Mouse (Mus musculus): ENCODE results near the gene Hoxb5. TPM values are rescaled to one million over a fixed set of nuclear protein-coding genes. Genes with fewer than 3 reads are reported as not detected.

The Hoxb5 gene
- total RNA-seq, 2 experiments from 2014 or later = not detected

GRCm38 (mm10) chr11:96275896-96276295, 27.2 kb upstream of the Hoxb5 start:
- TF ChIP-seq CTCF (IDR thresholded peaks at IDR 0.05) = no peak
- intact Hi-C loops (cut with DNase I) = loop anchor here (5.0 kb wide), 3 partner anchors 261 to 501 kb away; partner anchors contain the start of gene Snx11

GRCm38 (mm10) chr11:96277151-96278044, 25.7 kb upstream of the Hoxb5 start:
- DNase-seq (ENCODE audit: extremely low spot score in 1 of 2, low spot score in 2 of 2) = no peak
- intact Hi-C loops (cut with DNase I) = loop anchor here (1.0 to 5.0 kb wide), 7 partner anchors 260 to 585 kb away; partner anchors contain the start of gene Snx11
- Histone ChIP-seq H3K27ac (no peak overlapping the region), H3K4me3 (no peak overlapping the region)
- TF ChIP-seq CTCF (IDR thresholded peaks at IDR 0.05) = no peak

More at GRCm38 (mm10) chr11:96275896-96276295, 27.2 kb upstream of the Hoxb5 start:
- no peak for DNase-seq (ENCODE audit: extremely low spot score in 1 of 2, low spot score in 2 of 2)
- Histone ChIP-seq H3K4me3 (no peak overlapping the region), H3K27ac (no peak overlapping the region)

- no peak for TF ChIP-seq CTCF (IDR thresholded peaks at IDR 0.05)
- H3K27ac ChIP-seq = no peak overlapping the region
- intact Hi-C loops (cut with DNase I) = loop anchor here (1.0 to 5.0 kb wide), 7 partner anchors 259 to 584 kb away; partner anchors contain the start of gene Snx11
- no peak for DNase-seq (ENCODE audit: extremely low spot score in 1 of 2, low spot score in 2 of 2)
- H3K4me3 ChIP-seq = no peak overlapping the region
Observed at GRCm38 (mm10) chr11:96278324-96278723, 24.8 kb upstream of the Hoxb5 start.

GRCm38 (mm10) chr11:96278773-96279172, 24.4 kb upstream of the Hoxb5 start:
- no peak overlapping the region for H3K4me3 ChIP-seq
- intact Hi-C loops (cut with DNase I) = loop anchor here (1.0 to 5.0 kb wide), 7 partner anchors 259 to 584 kb away; partner anchors contain the start of gene Snx11
- TF ChIP-seq CTCF (IDR thresholded peaks at IDR 0.05) = peak; percentile 87
- H3K27ac ChIP-seq = no peak overlapping the region
- DNase-seq (ENCODE audit: extremely low spot score in 1 of 2, low spot score in 2 of 2) = peak; percentile 85 to 88

- intact Hi-C loops (cut with DNase I) = loop anchor here (2.0 to 5.0 kb wide), 5 partner anchors 258 to 498 kb away; partner anchors contain the start of gene Snx11
- no peak for TF ChIP-seq CTCF (IDR thresholded peaks at IDR 0.05)
- H3K27ac ChIP-seq = no peak overlapping the region
- no peak overlapping the region for H3K4me3 ChIP-seq
- DNase-seq (ENCODE audit: extremely low spot score in 1 of 2, low spot score in 2 of 2) = no peak
Observed at GRCm38 (mm10) chr11:96279421-96280233, 23.5 kb upstream of the Hoxb5 start.

- intact Hi-C loops (cut with DNase I) = no loop called here
- TF ChIP-seq CTCF (IDR thresholded peaks at IDR 0.05) = no peak
- Histone ChIP-seq H3K27ac (no peak overlapping the region), H3K4me3 (no peak overlapping the region)
- DNase-seq (ENCODE audit: extremely low spot score in 1 of 2, low spot score in 2 of 2) = no peak
Observed at GRCm38 (mm10) chr11:96280399-96281378, 22.4 kb upstream of the Hoxb5 start.

GRCm38 (mm10) chr11:96281396-96281795, 21.7 kb upstream of the Hoxb5 start:
- no peak for DNase-seq (ENCODE audit: extremely low spot score in 1 of 2, low spot score in 2 of 2)
- intact Hi-C loops (cut with DNase I) = no loop called here
- no peak for TF ChIP-seq CTCF (IDR thresholded peaks at IDR 0.05)
- no peak overlapping the region for H3K4me3 ChIP-seq
- H3K27ac ChIP-seq = no peak overlapping the region

GRCm38 (mm10) chr11:96281855-96282570, 21.1 kb upstream of the Hoxb5 start, which contains the start of gene Hoxb8:
Gene Hoxb8 (plus strand): TSS chr11:96281905.
- H3K27ac ChIP-seq = no peak within 1 kb of the TSS
- no peak for TF ChIP-seq CTCF (IDR thresholded peaks at IDR 0.05)
- DNase-seq (ENCODE audit: extremely low spot score in 1 of 2, low spot score in 2 of 2) = no peak
- intact Hi-C loops (cut with DNase I) = no loop called here
- no peak within 1 kb of the TSS for H3K4me3 ChIP-seq

- Histone ChIP-seq H3K4me3 (no peak overlapping the region), H3K27ac (no peak overlapping the region)
- no peak for DNase-seq (ENCODE audit: extremely low spot score in 1 of 2, low spot score in 2 of 2)
- TF ChIP-seq CTCF (IDR thresholded peaks at IDR 0.05) = no peak
- intact Hi-C loops (cut with DNase I) = no loop called here
Observed at GRCm38 (mm10) chr11:96282795-96283430, 20.2 kb upstream of the Hoxb5 start.

All from left cerebral cortex, adult 2 months (tissue).